Mouse (Mus musculus): ENCODE results near the gene Magix. TPM values are rescaled to one million over a fixed set of nuclear protein-coding genes. Genes with fewer than 3 reads are reported as not detected.
A peak's percentile ranks its signal among the peaks of the same experiment; 100 is the strongest.

The Magix gene
- polyA plus RNA-seq (2014; fragmentation: Nextera tagmentation; extraction: Ambion mirVana): 0.13 TPM in 1 of 2 replicates, not detected in the other

DNA sequence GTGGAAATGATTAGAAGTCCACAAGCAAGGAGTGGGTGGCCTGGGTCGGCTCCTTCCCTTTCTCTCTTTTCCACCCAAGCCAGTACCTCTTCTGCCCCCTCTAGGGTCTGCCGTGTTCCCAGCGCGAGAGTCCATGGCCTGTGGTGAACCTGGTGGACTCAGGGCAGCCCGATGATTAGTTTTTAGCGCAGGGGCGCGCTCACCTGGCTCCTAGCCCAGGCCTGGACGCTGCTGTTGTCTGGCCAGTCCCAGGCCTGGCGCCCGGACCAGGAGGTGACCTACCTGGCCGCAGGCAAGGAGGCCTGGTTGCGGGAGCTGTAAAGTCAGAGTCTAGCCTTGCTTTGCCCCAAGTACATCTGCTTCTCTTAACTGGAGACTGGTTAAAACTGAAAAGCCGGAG lies at the start of gene Magix:
Gene Magix, minus strand, starts transcription at position 388 of the 400 bp plus-strand sequence.
- peak within 1 kb of the TSS; percentile 45 for H3K4me2 ChIP-seq (ENCODE audit: low read length)
- H3K27me3 ChIP-seq (replicated peaks; ENCODE audit: control insufficient read depth, insufficient read depth, low read length): no peaks in the 10 kb centered on the region
- no peaks in the 10 kb centered on the region for H3K36me3 ChIP-seq (ENCODE audit: control insufficient read depth, insufficient read depth, low read length)
- H3K9ac ChIP-seq (ENCODE audit: low read length): 0 out of 2 replicates have a peak within 1 kb of the TSS, but pooled peaks have one; percentile 21
- no peaks in the 10 kb centered on the region for H3K4me1 ChIP-seq (ENCODE audit: control insufficient read depth, insufficient read depth, low read length)
- no peak for DNase-seq (ENCODE audit: low spot score)
- WGBS: 65% methylated on average over 14 of the region's 14 CpGs
- no peak within 1 kb of the TSS for H3K27ac ChIP-seq (ENCODE audit: low read depth, low read length)
- no peak for ATAC-seq
- H3K4me3 ChIP-seq (ENCODE audit: low read depth, low read length): peak within 1 kb of the TSS; percentile 13; the same call in 1 of the 2 replicates
- H3K9me3 ChIP-seq (replicated peaks; ENCODE audit: control insufficient read depth, low read length): no peaks in the 10 kb centered on the region

DNA sequence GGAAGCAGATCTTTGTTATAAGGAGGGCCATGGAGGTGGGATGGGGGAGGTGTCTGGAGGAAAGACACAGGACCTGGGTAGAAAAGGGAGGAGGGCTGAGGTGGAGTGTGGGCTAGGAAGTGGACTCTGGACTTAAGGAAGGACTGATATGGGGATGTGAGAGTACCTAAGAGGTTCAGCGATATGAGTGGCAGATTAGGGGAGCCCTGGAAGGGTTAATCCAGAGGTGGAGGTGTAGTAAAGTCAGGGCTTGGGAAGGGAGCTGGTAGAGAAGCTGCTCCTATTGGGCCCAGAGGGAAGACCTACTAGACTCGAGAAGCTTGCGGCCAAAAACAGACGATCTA lies 47.8 kb upstream of the Magix start:
- Histone ChIP-seq H3K27ac (ENCODE audit: low read depth, low read length) (no peak overlapping the region), H3K9me3 (replicated peaks; ENCODE audit: control insufficient read depth, low read length) (no peaks in the 10 kb centered on the region), H3K4me3 (ENCODE audit: low read depth, low read length) (peak overlapping the region; percentile 43), H3K9ac (ENCODE audit: low read length) (peak overlapping the region; percentile 60), H3K4me1 (ENCODE audit: control insufficient read depth, insufficient read depth, low read length) (no peaks in the 10 kb centered on the region; the same call in 1 of the 2 replicates), H3K36me3 (ENCODE audit: control insufficient read depth, insufficient read depth, low read length) (peaks cover 12% of the 10 kb centered on the region; the same call in 1 of the 2 replicates), H3K27me3 (replicated peaks; ENCODE audit: control insufficient read depth, insufficient read depth, low read length) (no peaks in the 10 kb centered on the region), H3K4me2 (ENCODE audit: low read length) (peak overlapping the region; percentile 59)
- ATAC-seq: no peak
- 54% methylated on average over 4 of the region's 4 CpGs for WGBS
- DNase-seq (ENCODE audit: low spot score): no peak

DNA sequence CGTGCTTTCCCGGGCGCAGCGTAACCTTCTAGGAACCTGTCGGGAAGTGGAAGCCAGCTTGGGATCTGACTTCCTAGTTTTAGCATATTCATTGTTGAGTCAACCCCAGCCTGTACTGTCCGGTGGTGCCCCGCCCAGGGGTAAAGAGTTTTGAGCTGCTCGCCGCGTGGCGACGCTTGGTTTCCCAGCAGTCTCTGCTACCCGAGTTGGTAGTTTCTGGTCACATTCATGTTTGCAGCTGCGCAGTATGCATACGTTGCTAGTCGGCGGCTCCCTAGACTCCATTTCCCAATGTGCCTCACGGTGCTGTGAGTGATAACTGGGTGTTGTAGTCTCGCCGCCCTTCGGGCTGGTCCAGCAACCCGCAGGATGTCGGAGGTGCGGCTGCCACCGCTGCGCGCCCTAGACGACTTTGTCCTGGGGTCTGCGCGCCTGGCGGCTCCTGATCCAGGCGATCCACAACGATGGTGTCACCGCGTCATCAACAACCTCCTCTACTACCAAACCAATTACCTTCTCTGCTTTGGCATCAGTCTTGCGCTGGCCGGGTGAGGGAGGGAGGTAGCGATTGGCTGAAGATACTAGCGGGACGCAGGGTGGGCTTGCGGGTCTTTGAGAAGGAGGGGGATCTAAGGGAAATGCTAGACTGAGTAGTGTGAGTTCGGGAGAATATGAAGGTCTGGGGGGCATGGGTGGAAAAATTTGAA lies 47.3 kb upstream of the Magix start, which contains the start of gene Praf2:
Gene Praf2, plus strand, starts transcription at position 225 of the 707 bp plus-strand sequence.
- Histone ChIP-seq H3K4me2 (ENCODE audit: low read length) (peak within 1 kb of the TSS; percentile 59), H3K4me1 (ENCODE audit: control insufficient read depth, insufficient read depth, low read length) (no peaks in the 10 kb centered on the region; the same call in 1 of the 2 replicates), H3K4me3 (ENCODE audit: low read depth, low read length) (peak within 1 kb of the TSS; percentile 43), H3K27ac (ENCODE audit: low read depth, low read length) (peak within 1 kb of the TSS; percentile 39; the same call in 1 of the 2 replicates), H3K27me3 (replicated peaks; ENCODE audit: control insufficient read depth, insufficient read depth, low read length) (no peaks in the 10 kb centered on the region), H3K9me3 (replicated peaks; ENCODE audit: control insufficient read depth, low read length) (no peaks in the 10 kb centered on the region), H3K36me3 (ENCODE audit: control insufficient read depth, insufficient read depth, low read length) (peaks cover 11% of the 10 kb centered on the region; the same call in 1 of the 2 replicates), H3K9ac (ENCODE audit: low read length) (peak within 1 kb of the TSS; percentile 60)
- 35% methylated on average over 42 of the region's 42 CpGs for WGBS
- DNase-seq (ENCODE audit: low spot score) (peak; percentile 95), ATAC-seq (peak; percentile 96)

DNA sequence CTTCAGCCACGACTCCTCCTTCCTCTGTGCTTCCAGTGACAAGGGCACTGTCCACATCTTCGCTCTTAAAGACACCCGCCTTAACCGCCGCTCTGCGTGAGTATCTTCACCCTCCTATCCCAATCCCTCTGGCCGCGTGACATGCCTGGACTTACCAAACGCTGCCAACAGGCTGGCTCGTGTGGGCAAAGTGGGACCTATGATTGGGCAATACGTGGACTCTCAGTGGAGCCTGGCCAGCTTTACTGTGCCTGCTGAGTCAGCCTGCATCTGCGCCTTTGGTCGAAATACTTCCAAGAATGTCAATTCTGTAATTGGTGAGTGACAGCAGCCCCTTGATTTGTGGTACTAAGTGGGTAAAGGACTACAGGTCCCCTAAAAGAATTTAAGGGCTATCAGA lies 46.1 kb upstream of the Magix start:
- Histone ChIP-seq H3K4me3 (ENCODE audit: low read depth, low read length) (no peak overlapping the region), H3K27ac (ENCODE audit: low read depth, low read length) (no peak overlapping the region), H3K9me3 (replicated peaks; ENCODE audit: control insufficient read depth, low read length) (no peaks in the 10 kb centered on the region), H3K4me2 (ENCODE audit: low read length) (no peak overlapping the region), H3K27me3 (replicated peaks; ENCODE audit: control insufficient read depth, insufficient read depth, low read length) (no peaks in the 10 kb centered on the region), H3K9ac (ENCODE audit: low read length) (no peak overlapping the region), H3K36me3 (ENCODE audit: control insufficient read depth, insufficient read depth, low read length) (0 out of 2 replicates have a peak, but pooled peaks cover 7% of the 10 kb centered on the region), H3K4me1 (ENCODE audit: control insufficient read depth, insufficient read depth, low read length) (no peaks in the 10 kb centered on the region; the same call in 1 of the 2 replicates)
- 91% methylated on average over 13 of the region's 13 CpGs for WGBS
- DNase-seq (ENCODE audit: low spot score) (no peak), ATAC-seq (no peak)

DNA sequence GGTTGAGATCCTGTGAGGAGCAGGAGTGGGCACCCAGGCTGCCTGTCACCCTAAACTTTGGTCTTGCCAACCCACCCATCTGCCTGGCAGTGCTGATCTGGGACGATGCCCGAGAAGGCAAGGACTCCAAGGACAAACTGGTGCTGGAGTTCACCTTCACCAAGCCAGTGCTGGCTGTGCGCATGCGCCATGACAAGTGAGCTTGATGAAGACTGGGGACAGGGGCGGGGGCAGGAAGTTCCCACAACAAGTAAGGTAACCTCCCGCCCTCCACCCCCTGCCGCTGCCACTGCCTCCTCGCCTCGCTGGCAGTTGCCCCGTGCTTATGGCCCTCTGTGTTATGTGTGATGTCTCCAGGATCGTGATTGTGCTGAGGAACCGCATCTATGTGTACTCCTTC lies 44.8 kb upstream of the Magix start:
- H3K4me2 ChIP-seq (ENCODE audit: low read length): no peak overlapping the region
- H3K9ac ChIP-seq (ENCODE audit: low read length): no peak overlapping the region
- no peaks in the 10 kb centered on the region for H3K9me3 ChIP-seq (replicated peaks; ENCODE audit: control insufficient read depth, low read length)
- DNase-seq (ENCODE audit: low spot score) (no peak), ATAC-seq (no peak)
- H3K4me3 ChIP-seq (ENCODE audit: low read depth, low read length): no peak overlapping the region
- 85% methylated on average over 12 of the region's 12 CpGs for WGBS
- H3K27ac ChIP-seq (ENCODE audit: low read depth, low read length): no peak overlapping the region
- 0 out of 2 replicates have a peak, but pooled peaks cover 7% of the 10 kb centered on the region for H3K36me3 ChIP-seq (ENCODE audit: control insufficient read depth, insufficient read depth, low read length)
- no peaks in the 10 kb centered on the region; the same call in 1 of the 2 replicates for H3K4me1 ChIP-seq (ENCODE audit: control insufficient read depth, insufficient read depth, low read length)
- H3K27me3 ChIP-seq (replicated peaks; ENCODE audit: control insufficient read depth, insufficient read depth, low read length): no peaks in the 10 kb centered on the region

DNA sequence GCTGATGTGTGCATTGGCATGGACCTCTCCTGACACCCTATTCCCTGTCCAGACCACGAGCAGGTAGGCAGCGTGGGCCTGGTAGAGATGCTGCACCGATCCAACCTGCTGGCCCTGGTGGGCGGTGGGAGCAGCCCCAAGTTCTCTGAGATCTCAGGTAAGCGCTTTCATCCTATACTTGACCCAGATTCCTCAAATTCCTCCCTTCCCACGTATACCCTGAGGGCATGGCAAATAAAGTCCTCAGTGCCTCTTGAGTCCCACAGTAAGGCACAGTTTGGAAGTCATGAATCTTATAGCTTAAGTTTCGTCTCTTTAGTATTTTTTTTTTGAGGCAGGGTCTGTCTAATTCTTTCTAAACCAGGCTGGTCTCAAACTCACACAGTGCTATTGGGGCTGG lies 43.1 kb upstream of the Magix start:
- Histone ChIP-seq H3K36me3 (ENCODE audit: control insufficient read depth, insufficient read depth, low read length) (0 out of 2 replicates have a peak, but pooled peaks cover 7% of the 10 kb centered on the region), H3K27me3 (replicated peaks; ENCODE audit: control insufficient read depth, insufficient read depth, low read length) (no peaks in the 10 kb centered on the region), H3K4me3 (ENCODE audit: low read depth, low read length) (no peak overlapping the region), H3K27ac (ENCODE audit: low read depth, low read length) (no peak overlapping the region), H3K9ac (ENCODE audit: low read length) (no peak overlapping the region), H3K4me2 (ENCODE audit: low read length) (no peak overlapping the region), H3K9me3 (replicated peaks; ENCODE audit: control insufficient read depth, low read length) (no peaks in the 10 kb centered on the region), H3K4me1 (ENCODE audit: control insufficient read depth, insufficient read depth, low read length) (no peaks in the 10 kb centered on the region; the same call in 1 of the 2 replicates)
- ATAC-seq: no peak
- no peak for DNase-seq (ENCODE audit: low spot score)
- 85% methylated on average over 7 of the region's 7 CpGs for WGBS

DNA sequence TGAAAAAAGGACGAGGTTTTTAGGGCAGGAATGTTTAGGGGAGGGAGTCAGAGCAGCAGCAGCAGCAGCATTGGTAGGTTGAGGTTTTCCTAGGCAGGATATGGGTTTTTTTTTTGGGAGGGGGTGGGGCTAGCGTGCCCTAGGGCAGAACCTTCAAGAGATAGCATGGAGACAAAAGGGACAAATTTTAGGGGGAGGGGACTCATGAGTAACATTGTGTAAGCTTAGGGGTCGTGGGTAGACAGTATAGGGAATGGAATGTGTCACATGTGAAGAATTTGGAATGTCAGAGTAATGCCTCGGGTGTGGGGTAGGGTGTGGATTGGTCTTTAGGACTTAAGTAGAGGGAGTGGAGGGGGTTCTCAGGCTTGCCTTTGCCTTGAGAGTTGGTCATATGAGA lies 41.6 kb upstream of the Magix start:
- peak overlapping the region; percentile 65 for H3K9ac ChIP-seq (ENCODE audit: low read length)
- H3K27ac ChIP-seq (ENCODE audit: low read depth, low read length): no peak overlapping the region
- WGBS: 35% methylated on average over 4 of the region's 4 CpGs
- H3K36me3 ChIP-seq (ENCODE audit: control insufficient read depth, insufficient read depth, low read length): 0 out of 2 replicates have a peak, but pooled peaks cover 7% of the 10 kb centered on the region
- H3K4me2 ChIP-seq (ENCODE audit: low read length): peak overlapping the region; percentile 61
- DNase-seq (ENCODE audit: low spot score) (no peak), ATAC-seq (no peak)
- peak overlapping the region; percentile 44 for H3K4me3 ChIP-seq (ENCODE audit: low read depth, low read length)
- H3K27me3 ChIP-seq (replicated peaks; ENCODE audit: control insufficient read depth, insufficient read depth, low read length): no peaks in the 10 kb centered on the region
- no peaks in the 10 kb centered on the region for H3K9me3 ChIP-seq (replicated peaks; ENCODE audit: control insufficient read depth, low read length)
- no peaks in the 10 kb centered on the region for H3K4me1 ChIP-seq (ENCODE audit: control insufficient read depth, insufficient read depth, low read length)

DNA sequence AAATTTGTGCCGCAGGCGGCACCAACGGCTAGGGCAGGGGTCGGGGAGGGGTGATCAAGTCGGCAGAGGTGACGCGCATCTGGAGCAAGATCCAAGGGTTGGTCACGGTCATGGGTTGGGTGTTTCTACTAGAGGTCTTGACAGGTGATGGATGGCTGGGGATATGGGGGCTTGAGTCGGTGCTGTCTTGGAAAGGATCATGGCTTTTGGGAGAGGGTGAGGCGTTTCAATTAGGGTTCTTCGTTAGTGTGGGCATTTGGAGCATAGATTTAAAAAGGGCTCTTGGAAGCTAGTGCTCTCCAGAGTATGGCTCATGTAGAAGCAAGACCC lies 41.2 kb upstream of the Magix start:
- ATAC-seq: no peak
- no peak overlapping the region for H3K27ac ChIP-seq (ENCODE audit: low read depth, low read length)
- no peaks in the 10 kb centered on the region for H3K27me3 ChIP-seq (replicated peaks; ENCODE audit: control insufficient read depth, insufficient read depth, low read length)
- H3K4me3 ChIP-seq (ENCODE audit: low read depth, low read length): peak overlapping the region; percentile 44
- peak overlapping the region; percentile 65 for H3K9ac ChIP-seq (ENCODE audit: low read length)
- H3K9me3 ChIP-seq (replicated peaks; ENCODE audit: control insufficient read depth, low read length): no peaks in the 10 kb centered on the region
- no peak for DNase-seq (ENCODE audit: low spot score)
- WGBS: 48% methylated on average over 11 of the region's 11 CpGs
- 0 out of 2 replicates have a peak, but pooled peaks cover 7% of the 10 kb centered on the region for H3K36me3 ChIP-seq (ENCODE audit: control insufficient read depth, insufficient read depth, low read length)
- no peaks in the 10 kb centered on the region for H3K4me1 ChIP-seq (ENCODE audit: control insufficient read depth, insufficient read depth, low read length)
- peak overlapping the region; percentile 61 for H3K4me2 ChIP-seq (ENCODE audit: low read length)

All from forebrain, embryonic 14.5 days (tissue).